Mouse (Mus musculus) mature B cell (primary cell): Measurements from ENCODE around the gene N4bp2l2.
"Not testable (repeated sequence)": the region's sequence is repeated elsewhere in the genome, so short reads cannot be mapped to it uniquely, and the experiment has no call there.

ENCODE experiments used
- in situ Hi-C: fragments of 300-500 bp; cut with MboI; formaldehyde crosslinking; loops from 2 replicates; pipeline ENCODE4 v1.14.3; 2019

Gene N4bp2l2

GRCm38 (mm10) chr5:150644926-150645325 lies 21.1 kb downstream of the N4bp2l2 start:
- in situ Hi-C loops: no loop called here

GRCm38 (mm10) chr5:150643390-150643789 lies 22.6 kb downstream of the N4bp2l2 start:
- in situ Hi-C loops: not testable (repeated sequence)

- in situ Hi-C loops: no loop called here
Measured at GRCm38 (mm10) chr5:150641440-150641839, 24.5 kb downstream of the N4bp2l2 start.

- in situ Hi-C loops: no loop called here
Measured at GRCm38 (mm10) chr5:150629692-150630091, 36.3 kb downstream of the N4bp2l2 start.

GRCm38 (mm10) chr5:150629272-150629671 lies 36.7 kb downstream of the N4bp2l2 start:
- in situ Hi-C loops: no loop called here

- in situ Hi-C loops: no loop called here
Measured at GRCm38 (mm10) chr5:150625528-150625927, 40.5 kb downstream of the N4bp2l2 start.

- in situ Hi-C loops: no loop called here
Measured at GRCm38 (mm10) chr5:150622792-150623191, 43.2 kb downstream of the N4bp2l2 start.

- in situ Hi-C loops: no loop called here
Measured at GRCm38 (mm10) chr5:150621592-150621991, 44.4 kb downstream of the N4bp2l2 start.

- in situ Hi-C loops: no loop called here
Measured at GRCm38 (mm10) chr5:150620588-150621135, 45.3 kb downstream of the N4bp2l2 start.

GRCm38 (mm10) chr5:150618599-150619355 lies 47.2 kb downstream of the N4bp2l2 start:
- in situ Hi-C loops: no loop called here

GRCm38 (mm10) chr5:150616731-150617130 lies 49.3 kb downstream of the N4bp2l2 start:
- in situ Hi-C loops: no loop called here

- in situ Hi-C loops: no loop called here
Measured at GRCm38 (mm10) chr5:150616216-150616615, 49.8 kb downstream of the N4bp2l2 start.

GRCm38 (mm10) chr5:150614054-150614453 lies 51.9 kb downstream of the N4bp2l2 start:
- in situ Hi-C loops: no loop called here

GRCm38 (mm10) chr5:150611697-150612096 lies 54.3 kb downstream of the N4bp2l2 start:
- in situ Hi-C loops: no loop called here

- in situ Hi-C loops: no loop called here
Measured at GRCm38 (mm10) chr5:150611136-150611535, 54.8 kb downstream of the N4bp2l2 start.

- in situ Hi-C loops: no loop called here
Measured at GRCm38 (mm10) chr5:150607631-150608030, 58.4 kb downstream of the N4bp2l2 start.

GRCm38 (mm10) chr5:150606131-150606530 lies 59.9 kb downstream of the N4bp2l2 start:
- in situ Hi-C loops: no loop called here

GRCm38 (mm10) chr5:150601441-150602230 lies 64.3 kb downstream of the N4bp2l2 start:
- in situ Hi-C loops: no loop called here

GRCm38 (mm10) chr5:150600554-150601440 lies 65.2 kb downstream of the N4bp2l2 start:
- in situ Hi-C loops: no loop called here

GRCm38 (mm10) chr5:150599301-150600294 lies 66.4 kb downstream of the N4bp2l2 start:
- in situ Hi-C loops: no loop called here
